Mouse (Mus musculus) retina, adult 2 months (tissue): ENCODE measurements around the gene Ap4s1.

ENCODE experiments used
- DNase-seq: peaks from one replicate; pipeline ENCODE4 v3.0.0-alpha.2; 2012; ENCODE audit warnings: low read depth, low spot score

Gene Ap4s1

DNA sequence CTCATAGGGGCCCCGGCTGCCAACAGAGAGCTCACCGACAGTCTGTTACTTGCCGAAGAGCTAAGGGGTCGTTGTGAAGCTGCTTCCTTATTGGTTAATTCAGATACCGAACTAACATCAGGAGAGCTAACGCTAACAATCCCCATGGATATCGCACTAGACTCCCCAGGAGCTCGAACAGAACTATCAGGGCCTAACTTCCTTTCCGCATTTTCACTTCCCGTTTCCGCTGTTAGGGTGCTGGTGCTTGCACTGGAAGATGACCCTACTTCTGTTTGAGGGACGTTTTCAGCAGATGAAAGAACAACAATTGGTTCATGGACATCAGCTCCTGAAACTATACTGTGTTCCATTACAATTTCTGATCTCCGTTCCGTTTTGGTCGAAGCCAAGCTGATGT is 77.9 kb downstream of the Ap4s1 start:
- no peak for DNase-seq

DNA sequence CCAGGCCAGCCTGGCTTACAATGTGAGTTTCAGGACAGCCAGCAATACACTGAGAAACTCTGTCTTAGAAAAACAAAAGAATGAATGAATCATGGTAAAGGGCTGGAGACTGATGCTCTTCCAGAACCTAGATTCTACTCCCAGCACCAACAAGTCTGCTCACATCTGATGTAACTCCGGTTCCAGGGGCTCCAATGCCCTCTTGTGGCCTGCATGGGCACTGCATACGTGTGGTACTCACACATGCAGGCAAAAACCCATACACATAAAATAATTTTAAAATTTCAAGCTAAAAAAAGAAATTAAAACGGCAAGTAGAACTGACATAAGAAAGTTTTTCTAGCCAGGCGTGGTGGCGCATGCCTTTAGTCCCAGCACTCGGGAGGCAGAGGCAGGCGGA is 94.0 kb downstream of the Ap4s1 start:
- DNase-seq = peak; percentile 4
